8 mouse cellular contexts compared by ENCODE assay signal in genomic region chr3:14667126-14667525, GRCm38 (mm10). TPM values are rescaled to one million over a fixed set of nuclear protein-coding genes. Genes with fewer than 3 reads are reported as not detected.
DNase-seq lines count a peak whose midpoint lies in the region; ATAC-seq lines count a peak whose summit lies in the region.

No protein-coding gene starts in this region.

- 0 out of 2 replicates have a peak, but pooled peaks have one; percentile 40 for ATAC-seq in stomach, embryonic 16.5 days (ENCODE audit: insufficient read depth, low FRiP score)

- no peak overlapping the region for H3K4me2 ChIP-seq in stomach, embryonic 16.5 days (ENCODE audit: low read depth, low read length)

- H3K9me3 ChIP-seq in heart, embryonic 10.5 days: no peaks in the 10 kb centered on the region
- no peaks in the 10 kb centered on the region for H3K9me3 ChIP-seq in stomach, embryonic 16.5 days (replicated peaks; ENCODE audit: control insufficient read depth, low read length)

- peak; percentile 56 to 61 for DNase-seq in heart, adult 18-20 months
- no peak for DNase-seq in heart, embryonic 10.5 days (ENCODE audit: low spot score)
- peak; percentile 63 for DNase-seq in 416B (ENCODE audit: low read depth)
- peak; percentile 82 for DNase-seq in adipocyte (ENCODE audit: low spot score)
- DNase-seq in embryo, embryonic 11.5 days (ENCODE audit: low read depth, low spot score): peak; percentile 16
- peak; percentile 66 for DNase-seq in kidney, postnatal 10 days
- DNase-seq in lung, postnatal 14 days: peak; percentile 54

- H3K36me3 ChIP-seq in heart, embryonic 10.5 days: no peaks in the 10 kb centered on the region
- H3K36me3 ChIP-seq in stomach, embryonic 16.5 days (ENCODE audit: control insufficient read depth, insufficient read depth, low read length): no peaks in the 10 kb centered on the region

- no peak overlapping the region for H3K27ac ChIP-seq in heart, embryonic 10.5 days
- H3K27ac ChIP-seq in stomach, embryonic 16.5 days (ENCODE audit: low read length): no peak overlapping the region

- WGBS in heart, embryonic 10.5 days: 57% methylated on average over 2 of the region's 2 CpGs
- WGBS in stomach, embryonic 16.5 days: 48% methylated on average over 2 of the region's 2 CpGs

- no peak overlapping the region for H3K4me3 ChIP-seq in heart, embryonic 10.5 days
- no peak overlapping the region for H3K4me3 ChIP-seq in stomach, embryonic 16.5 days (replicated peaks; ENCODE audit: low read length)

- no peak overlapping the region for H3K9ac ChIP-seq in stomach, embryonic 16.5 days (ENCODE audit: low read length)

- H3K4me1 ChIP-seq in heart, embryonic 10.5 days: no peaks in the 10 kb centered on the region
- no peaks in the 10 kb centered on the region for H3K4me1 ChIP-seq in stomach, embryonic 16.5 days (ENCODE audit: control insufficient read depth, insufficient read depth, low read length)

- no peaks in the 10 kb centered on the region for H3K27me3 ChIP-seq in heart, embryonic 10.5 days (ENCODE audit: insufficient read depth, poor library complexity, severe bottlenecking)
- no peaks in the 10 kb centered on the region for H3K27me3 ChIP-seq in stomach, embryonic 16.5 days (ENCODE audit: control insufficient read depth, insufficient read depth, low read length)

RNA-seq across cellular contexts. Expression of gene Car13, which starts 25.6 kb away (rescaled TPM):
- total RNA-seq in heart, adult 18-20 months (2021): 1 to 10 TPM in 1 of 2 experiments, under 1 TPM in 1; 0.67 to 2.3 TPM
- 4.8 TPM in 2 replicates for polyA plus RNA-seq in heart, embryonic 10.5 days (2016; fragmentation: Nextera tagmentation; extraction: Ambion mirVana)
- 6.0 and 6.2 TPM in 2 replicates for polyA plus RNA-seq in stomach, embryonic 16.5 days (2015; fragmentation: Nextera tagmentation; extraction: Ambion mirVana)

RNA-seq across cellular contexts. Expression of gene 1810022K09Rik, which starts 56.0 kb away (rescaled TPM):
- 10 to 100 TPM; 64.2 to 68.1 TPM for total RNA-seq in heart, adult 18-20 months (2021)
- 376 and 407 TPM in 2 replicates for polyA plus RNA-seq in heart, embryonic 10.5 days (2016; fragmentation: Nextera tagmentation; extraction: Ambion mirVana)
- 358 and 461 TPM in 2 replicates for polyA plus RNA-seq in stomach, embryonic 16.5 days (2015; fragmentation: Nextera tagmentation; extraction: Ambion mirVana)
